Mouse (Mus musculus) thymus, postnatal 10 days (tissue): ENCODE results near the gene Anln.
"Not testable (repeated sequence)": the region's sequence is repeated elsewhere in the genome, so short reads cannot be mapped to it uniquely, and the experiment has no call there.

Experiments used
- DNase-seq, 2 experiments: peaks; one replicate each; pipeline ENCODE4 v3.0.0; 2021; ENCODE audit warnings: low spot score in 2 of 2

Anln gene

DNA sequence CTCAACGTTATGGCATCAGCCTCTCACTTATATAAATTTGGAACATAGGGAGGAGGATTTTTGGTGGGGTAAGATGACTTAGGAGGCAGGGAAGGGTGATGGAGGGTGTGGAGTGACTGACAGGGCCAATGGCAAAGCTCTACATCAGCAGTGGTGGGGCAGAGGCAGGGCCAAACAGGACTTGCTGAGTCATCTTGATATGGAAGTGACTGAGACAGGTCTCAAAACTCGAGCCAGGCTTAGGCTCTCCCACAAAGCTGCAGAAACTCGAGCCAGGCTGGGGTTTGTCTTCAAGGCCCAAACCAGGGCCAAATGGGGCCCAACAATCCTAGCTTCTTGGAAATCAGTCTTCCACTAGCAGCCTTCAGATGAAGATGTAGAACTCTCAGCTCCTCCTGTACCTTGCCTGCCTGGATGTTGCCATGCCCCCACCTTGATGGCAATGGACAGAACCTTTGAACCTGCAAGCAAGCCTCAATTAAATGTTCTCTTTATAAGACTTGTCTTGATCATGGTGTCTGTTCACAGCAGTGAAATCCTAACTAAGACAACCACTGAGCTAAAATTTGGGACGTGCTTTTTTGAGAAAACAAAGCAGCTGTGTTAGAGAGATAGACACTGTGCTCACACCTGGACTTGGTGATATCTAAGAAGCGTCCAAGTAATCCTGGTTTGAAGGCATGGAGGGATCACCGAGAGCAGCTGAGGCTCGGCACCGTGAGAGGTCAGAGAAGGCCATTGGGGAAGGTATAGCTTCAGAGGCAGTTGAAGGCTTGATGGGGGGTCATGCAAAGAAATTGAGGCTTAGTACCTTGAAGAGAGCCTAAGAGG lies 66.4 kb downstream of the Anln start:
- DNase-seq, result no peak

DNA sequence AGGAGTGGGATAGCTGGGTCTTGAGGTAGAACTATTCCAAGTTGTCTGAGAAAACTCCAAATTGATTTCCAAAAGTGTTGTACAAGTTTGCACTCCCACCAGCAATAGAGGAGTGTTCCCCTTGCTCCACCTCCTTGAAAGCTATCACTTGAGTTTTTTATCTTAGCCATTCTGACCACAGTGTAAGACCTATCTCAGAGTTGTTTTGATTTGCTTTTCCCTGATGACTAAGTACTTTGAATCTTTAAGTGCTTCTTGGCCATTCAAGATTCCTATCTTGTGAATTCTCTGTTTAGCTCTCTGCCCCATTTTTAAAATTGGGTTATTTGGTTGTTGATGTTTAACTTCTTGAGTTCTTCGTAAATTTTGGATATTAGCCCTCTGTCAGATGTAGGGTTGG lies 69.9 kb downstream of the Anln start:
- no peak for DNase-seq

DNA sequence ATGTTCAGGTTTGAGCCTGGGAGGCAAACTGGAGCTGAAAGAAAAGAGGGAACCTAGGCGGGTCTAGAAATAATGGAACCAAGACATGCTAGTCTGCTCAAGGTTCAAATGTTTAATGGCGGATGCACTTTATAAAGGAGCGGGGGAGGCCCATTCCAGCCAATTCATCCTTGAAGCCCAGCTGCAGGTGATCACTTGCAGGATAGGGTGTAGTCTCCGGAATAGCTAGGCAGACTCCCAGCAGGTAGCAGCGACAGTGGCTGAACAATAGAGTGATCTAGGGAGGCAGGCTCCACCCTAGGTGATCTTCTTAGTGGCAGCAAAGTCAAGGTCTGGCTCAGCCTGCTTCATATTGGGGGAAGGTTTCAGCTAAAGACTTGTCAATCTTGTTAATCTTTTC lies 72.9 kb downstream of the Anln start:
- not testable (repeated sequence) for DNase-seq

- DNase-seq, result no peak
These were observed 74.9 kb downstream of the Anln start for GRCm38 (mm10) chr9:22314066-22314465.

DNA sequence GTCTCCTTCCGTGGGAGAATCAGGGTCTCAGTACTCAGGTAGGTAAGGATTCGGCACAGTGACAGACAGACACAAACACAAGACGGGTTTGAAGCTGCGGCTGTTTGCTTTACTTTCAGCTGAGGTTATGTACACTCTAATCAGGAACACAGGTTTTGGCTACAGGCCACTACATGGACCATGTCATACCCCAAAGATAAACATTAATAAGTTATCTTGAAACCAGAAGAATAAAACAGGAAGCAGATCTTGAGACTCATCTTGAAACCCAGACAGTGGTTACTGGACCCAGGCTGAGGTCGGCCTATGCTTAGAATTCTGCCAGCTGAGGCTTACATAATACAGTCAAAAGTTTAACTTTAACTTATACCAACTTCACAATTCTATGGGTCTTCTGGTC lies 75.8 kb downstream of the Anln start:
- DNase-seq, result no peak

GRCm38 (mm10) chr9:22309651-22310050 lies 79.3 kb downstream of the Anln start:
- no peak for DNase-seq

- DNase-seq, result not testable (repeated sequence)
These were observed 81.1 kb downstream of the Anln start for GRCm38 (mm10) chr9:22307920-22308262.

- DNase-seq, result peak; percentile 94 to 95
These were observed 81.7 kb downstream of the Anln start, which contains the start of gene Zfp810 for GRCm38 (mm10) chr9:22307156-22307919. Gene Zfp810 (minus strand): TSS chr9:22307648.

- no peak for DNase-seq
These were observed 82.3 kb downstream of the Anln start for GRCm38 (mm10) chr9:22306726-22307125.

- no peak for DNase-seq
These were observed 86.8 kb downstream of the Anln start for GRCm38 (mm10) chr9:22302199-22302598.
